Mouse (Mus musculus): ENCODE results near the gene Plpp3.

Plpp3 gene

GRCm38 (mm10) chr4:105279806-105280205, 122.7 kb downstream of the Plpp3 start:
- intact Hi-C loops (cut with DNase I): no loop called here

DNA sequence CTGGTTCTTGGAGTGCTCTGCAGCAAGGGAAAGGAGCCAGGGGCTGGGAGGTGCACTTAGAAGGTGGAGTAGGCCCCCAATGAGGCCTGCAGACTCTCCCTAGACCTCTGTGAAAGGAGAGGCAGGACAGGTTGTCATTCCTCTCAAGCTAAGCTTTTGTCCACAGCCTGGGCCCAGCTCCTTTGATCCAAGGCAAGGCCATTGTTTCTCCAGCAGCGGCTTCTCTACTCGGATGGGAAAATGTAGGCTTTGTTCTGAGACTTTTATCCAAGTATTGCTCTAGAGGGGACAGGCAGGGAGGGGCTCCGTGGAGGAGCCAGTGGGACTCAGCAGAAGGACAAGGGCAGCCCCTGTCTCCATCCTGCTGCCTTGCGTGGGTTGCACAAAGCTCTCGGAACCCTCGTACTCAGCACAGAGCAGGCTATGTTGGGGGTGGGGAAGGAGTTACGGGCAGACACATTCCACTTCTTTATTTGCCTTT, 124.6 kb downstream of the Plpp3 start:
- intact Hi-C loops (cut with DNase I): no loop called here
